Mouse (Mus musculus) retina, adult 2 months (tissue): ENCODE data around the gene Atg5.
"Not testable (repeated sequence)": the region's sequence is repeated elsewhere in the genome, so short reads cannot be mapped to it uniquely, and the experiment has no call there.

Experiments used
- DNase-seq: peaks from one replicate; pipeline ENCODE4 v3.0.0-alpha.2; 2012; ENCODE audit warnings: low read depth, low spot score

Gene Atg5

GRCm38 (mm10) chr10:44315276-44315675, 47.1 kb downstream of the Atg5 start:
- DNase-seq, result no peak

DNA sequence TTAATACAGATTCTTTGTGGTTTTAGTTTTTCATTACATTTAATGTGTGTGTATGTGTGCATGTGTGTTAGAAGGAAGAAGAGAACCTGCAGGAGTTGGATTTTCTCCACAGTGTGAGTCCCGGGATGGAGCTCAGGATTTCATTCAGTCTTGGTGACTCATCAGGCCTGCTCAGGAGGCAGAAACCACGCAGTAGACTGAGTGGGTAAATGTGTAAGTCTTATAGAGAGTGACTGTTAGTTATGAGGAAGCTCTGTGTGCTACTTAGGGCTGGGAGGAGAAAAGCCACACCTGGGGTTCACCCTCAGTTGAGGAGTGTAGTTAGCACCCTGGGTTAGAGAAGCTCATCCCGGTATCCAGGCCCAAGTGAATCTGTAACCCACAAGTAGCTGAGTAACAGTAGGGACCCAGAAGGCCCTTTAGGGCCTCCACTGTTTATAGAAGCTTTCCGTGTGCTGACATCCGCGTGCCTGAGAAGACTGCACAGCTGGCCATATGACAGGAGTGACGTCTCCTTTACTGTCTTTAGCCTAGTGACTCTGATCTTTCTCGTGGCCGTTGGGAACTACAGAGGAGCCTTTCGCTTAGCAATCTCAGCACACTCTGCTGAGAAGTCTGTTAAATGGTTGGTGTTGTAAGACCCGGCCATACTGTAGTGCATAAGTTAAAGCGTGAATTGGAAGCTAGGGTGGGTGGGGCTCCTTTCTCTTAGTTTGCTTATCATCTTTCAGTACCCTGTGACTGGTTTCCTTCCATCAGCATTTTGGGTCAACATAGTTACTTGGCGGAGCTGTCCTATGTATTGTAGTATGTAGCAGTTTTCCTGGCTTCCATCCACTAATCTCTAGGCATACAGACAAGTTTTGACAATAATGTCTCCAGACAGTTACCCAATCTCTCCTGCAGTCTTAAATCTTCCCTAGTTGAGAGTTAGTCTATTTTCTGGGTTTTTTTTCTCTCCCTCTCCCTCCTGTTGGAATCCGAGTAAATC, 48.4 kb downstream of the Atg5 start:
- no peak for DNase-seq

DNA sequence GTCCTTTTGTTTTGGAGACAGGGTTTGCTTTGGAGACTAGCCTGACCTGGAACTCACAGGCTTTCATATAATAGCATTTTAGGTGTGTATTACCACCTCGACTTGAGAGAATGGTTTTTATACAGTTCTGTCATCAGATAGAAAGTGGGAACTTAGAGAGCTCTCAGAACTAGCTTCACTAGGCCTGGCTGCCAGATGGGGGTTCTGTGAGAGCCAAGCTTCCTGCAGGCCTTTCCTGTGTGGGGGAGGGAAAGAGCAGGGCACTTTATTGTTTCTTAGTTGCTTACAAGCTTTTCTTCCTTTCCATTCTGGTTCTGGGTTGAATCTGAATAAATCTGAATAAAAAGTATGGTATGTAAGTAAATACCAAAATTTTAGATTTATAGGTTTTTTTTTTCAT, 54.0 kb downstream of the Atg5 start:
- no peak for DNase-seq

DNA sequence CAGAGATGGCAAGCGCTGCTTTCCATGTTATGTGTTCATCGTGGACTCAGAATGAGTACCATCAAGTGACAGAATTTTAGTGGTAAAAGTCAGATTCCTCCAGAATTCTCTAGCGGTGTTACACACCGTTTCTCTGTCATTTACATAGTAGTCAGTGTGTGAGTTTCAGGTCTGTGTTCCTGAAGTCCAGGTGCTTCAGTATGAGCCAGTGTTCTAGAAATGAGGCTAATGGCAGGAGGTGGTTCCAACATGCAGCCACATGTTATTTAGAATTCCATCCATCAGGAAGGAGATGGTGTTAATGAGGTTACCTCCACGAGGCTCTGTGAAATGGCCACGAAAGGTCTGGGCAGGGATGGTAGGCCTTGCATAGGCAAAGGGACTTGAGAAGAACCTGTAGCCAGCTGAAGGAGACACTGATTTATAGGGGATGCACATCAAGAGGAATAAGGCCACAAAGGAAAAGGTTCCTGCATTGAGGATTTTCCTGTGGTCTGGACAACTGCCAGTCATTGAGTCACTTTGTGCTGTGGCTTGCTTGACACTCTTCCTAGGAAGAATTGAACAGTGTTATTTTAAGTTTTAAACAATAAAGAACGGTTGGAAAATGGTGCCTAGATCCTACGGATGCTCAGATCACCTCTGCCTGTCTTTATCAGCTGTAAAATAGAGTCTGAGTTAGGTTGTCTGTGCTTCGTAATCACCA, 55.1 kb downstream of the Atg5 start:
- DNase-seq, result no peak

GRCm38 (mm10) chr10:44323836-44324235, 55.7 kb downstream of the Atg5 start:
- no peak for DNase-seq

GRCm38 (mm10) chr10:44325551-44326500, 57.7 kb downstream of the Atg5 start:
- DNase-seq, result no peak

DNA sequence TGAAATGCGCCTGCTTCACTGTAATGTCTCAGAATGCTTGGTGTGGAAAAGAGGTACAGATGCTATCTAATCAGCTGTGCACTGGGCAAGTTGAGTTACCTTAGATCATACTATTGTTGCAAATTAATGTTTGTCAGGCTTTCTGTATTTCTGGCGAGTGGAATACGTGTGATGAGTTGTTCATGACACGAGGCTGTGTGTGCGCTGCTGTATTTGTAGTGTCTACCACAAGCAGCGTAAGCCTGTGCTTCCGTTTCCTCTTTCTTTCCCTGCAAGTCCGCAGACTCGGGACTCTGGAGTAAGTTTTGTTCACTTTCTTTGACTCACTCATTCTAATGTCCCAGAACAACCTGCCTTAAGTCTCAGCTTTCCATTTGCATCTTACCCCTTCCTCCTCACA, 58.9 kb downstream of the Atg5 start:
- no peak for DNase-seq

- DNase-seq, result peak; percentile 11
Observed at GRCm38 (mm10) chr10:44328347-44328746, 60.2 kb downstream of the Atg5 start.

DNA sequence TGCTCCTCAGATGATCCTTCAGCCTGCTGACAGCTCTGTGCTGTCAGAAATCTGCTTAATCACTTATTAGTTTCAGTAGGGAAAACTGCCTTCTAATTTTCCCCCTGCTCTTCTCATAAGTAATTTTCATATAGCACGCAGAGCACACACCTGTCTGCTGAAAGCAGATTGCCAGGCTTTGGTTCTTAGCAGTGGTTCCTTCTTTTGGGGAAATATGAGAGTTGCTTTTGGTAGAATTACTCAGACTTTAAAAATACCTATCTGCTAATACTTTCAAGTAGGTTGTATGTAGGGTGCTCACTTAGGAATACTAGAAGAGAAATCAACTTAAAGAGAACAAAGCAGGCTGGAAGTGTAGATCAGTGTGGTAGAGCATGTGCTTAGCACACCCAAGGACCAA, 62.6 kb downstream of the Atg5 start:
- DNase-seq, result no peak

- no peak for DNase-seq
Observed at GRCm38 (mm10) chr10:44331469-44331868, 63.3 kb downstream of the Atg5 start.

DNA sequence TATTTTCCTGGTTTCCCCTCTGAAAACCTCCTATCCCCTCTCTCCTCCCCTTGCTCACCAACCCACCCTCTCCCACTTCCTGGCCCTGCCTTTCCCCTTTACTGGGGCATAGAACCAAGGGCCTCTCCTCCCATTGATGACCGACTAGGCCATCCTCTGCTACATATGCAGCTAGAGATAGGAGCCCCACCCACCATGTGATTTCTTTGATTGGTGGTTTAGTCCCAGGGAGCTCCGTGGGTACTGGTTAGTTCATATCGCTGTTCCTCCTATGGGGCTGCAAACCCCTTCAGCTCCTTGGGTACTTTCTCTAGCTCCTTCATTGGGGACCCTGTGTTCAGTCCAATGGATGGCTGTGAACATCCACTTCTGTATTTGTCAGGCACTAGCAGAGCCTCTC, 64.5 kb downstream of the Atg5 start:
- DNase-seq, result not testable (repeated sequence)

DNA sequence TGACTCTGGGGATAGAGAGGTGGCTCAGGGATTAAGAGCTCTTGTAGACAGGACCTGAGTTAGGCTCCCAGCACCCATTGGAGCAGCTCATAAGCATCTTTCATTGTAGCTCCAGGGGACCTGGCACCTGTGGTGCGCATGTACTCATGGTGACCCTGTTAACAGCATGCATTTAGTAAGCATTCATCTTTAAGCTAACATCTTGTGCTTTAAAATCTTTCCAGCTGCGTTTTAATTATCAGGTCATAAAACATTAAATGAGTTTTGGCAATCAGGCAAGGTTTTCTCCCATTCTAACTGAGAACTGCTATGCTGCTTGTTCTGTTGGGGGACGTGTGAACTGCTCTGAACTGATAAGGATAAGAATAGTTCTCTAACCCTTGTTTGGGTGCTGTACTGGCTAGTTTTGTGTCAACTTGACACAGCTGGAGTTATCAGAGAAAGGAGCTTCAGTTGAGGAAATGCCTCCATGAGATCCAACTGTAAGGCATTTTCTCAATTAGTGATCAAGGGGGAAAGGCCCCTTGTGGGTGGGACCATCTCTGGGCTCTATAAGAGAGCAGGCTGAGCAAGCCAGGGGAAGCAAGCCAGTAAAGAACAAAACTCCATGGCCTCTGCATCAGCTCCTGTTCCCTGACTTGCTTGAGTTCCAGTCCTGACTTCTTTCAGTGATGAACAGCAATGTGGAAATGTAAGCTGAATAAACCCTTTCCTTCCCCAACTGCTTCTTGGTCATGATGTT, 68.7 kb downstream of the Atg5 start:
- DNase-seq, result not testable (repeated sequence)

GRCm38 (mm10) chr10:44338571-44338970, 70.4 kb downstream of the Atg5 start:
- DNase-seq, result no peak

GRCm38 (mm10) chr10:44339326-44339725, 71.2 kb downstream of the Atg5 start:
- DNase-seq, result no peak

GRCm38 (mm10) chr10:44340928-44341327, 72.8 kb downstream of the Atg5 start:
- no peak for DNase-seq

GRCm38 (mm10) chr10:44341826-44342521, 73.8 kb downstream of the Atg5 start:
- DNase-seq, result no peak

DNA sequence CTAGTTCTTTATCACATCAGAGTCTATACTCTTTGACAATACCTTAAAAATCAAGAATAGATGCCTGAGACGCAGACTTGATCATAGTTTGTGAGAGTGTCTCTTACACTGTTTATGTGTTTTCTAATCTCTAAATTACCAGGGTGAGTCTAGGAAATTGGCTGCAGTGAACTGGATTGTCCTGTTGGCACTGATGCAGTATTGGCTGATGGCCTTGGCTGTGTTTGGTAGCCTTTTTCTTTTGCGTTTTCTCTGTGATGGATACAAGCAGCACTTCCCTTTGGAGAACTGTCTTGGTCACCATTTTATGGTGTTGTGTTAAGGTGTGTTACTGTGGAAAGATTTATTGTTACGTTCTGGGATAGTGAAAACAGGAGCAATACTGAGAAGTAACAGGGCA, 75.2 kb downstream of the Atg5 start:
- DNase-seq, result no peak

DNA sequence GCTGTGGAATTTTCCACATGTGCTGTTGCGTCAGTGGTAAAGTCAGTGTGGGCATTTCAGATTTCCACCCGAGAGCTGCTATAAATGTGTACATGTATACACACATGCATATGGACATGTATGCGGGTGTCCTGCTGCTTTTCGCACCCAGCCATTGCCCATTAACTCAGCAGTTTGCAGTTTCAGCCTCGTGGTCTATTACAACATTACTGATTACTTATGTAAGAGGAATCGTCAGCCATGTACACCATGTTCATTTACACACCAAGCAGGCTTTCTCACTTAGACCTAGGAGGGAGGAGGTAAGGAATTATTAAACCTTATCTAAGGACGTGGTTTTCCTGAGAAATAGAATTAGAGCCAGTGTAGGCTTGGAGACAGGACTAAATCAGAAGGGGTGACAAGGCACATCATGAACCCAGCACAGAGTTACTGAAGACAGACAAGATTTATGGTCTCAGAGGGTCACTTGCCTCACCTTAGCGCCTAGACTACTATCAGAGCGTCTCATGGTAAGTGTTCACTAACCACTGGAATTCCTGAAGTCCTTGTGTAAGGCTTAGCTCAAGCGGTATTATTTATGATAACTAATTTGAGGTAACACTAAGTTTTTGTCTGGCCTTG, 79.5 kb downstream of the Atg5 start:
- DNase-seq, result no peak

GRCm38 (mm10) chr10:44348474-44349415, 80.6 kb downstream of the Atg5 start:
- no peak for DNase-seq
